8 mouse cellular contexts compared by ENCODE assay signal in genomic region chr16:23984760-23985466, GRCm38 (mm10). TPM values are rescaled to one million over a fixed set of nuclear protein-coding genes. Genes with fewer than 3 reads are reported as not detected.
DNase-seq lines count a peak whose midpoint lies in the region; ATAC-seq lines count a peak whose summit lies in the region.

No protein-coding gene starts in this region.

- H3K4me1 ChIP-seq in intestine, embryonic 14.5 days (replicated peaks; ENCODE audit: control insufficient read depth, insufficient read depth, low read length): peaks cover 32% of the 10 kb centered on the region
- H3K4me1 ChIP-seq in liver, embryonic 15.5 days (replicated peaks): peaks cover 36% of the 10 kb centered on the region

- ATAC-seq in intestine, embryonic 14.5 days (replicated peaks; ENCODE audit: low FRiP score, low TSS enrichment, low read depth): no peak
- 0 out of 2 replicates have a peak, but pooled peaks have one; percentile 11 for ATAC-seq in liver, embryonic 15.5 days (ENCODE audit: insufficient read depth)

- intact Hi-C loops in left cerebral cortex, postnatal 4 days (cut with DNase I): loop anchor here (2.0 to 10.0 kb wide), 5 partner anchors 830 to 1972 kb away; no protein-coding TSS in a partner anchor

- peaks cover 25% of the 10 kb centered on the region for H3K27me3 ChIP-seq in intestine, embryonic 14.5 days (replicated peaks; ENCODE audit: control insufficient read depth, insufficient read depth, low read length)
- peaks cover 100% of the 10 kb centered on the region for H3K27me3 ChIP-seq in liver, embryonic 15.5 days

- peak overlapping the region; percentile 41 for H3K4me3 ChIP-seq in intestine, embryonic 14.5 days (ENCODE audit: low read depth, low read length)
- peak overlapping the region; percentile 46 for H3K4me3 ChIP-seq in liver, embryonic 15.5 days (replicated peaks)

- 3% methylated on average over 22 of the region's 22 CpGs for WGBS in intestine, embryonic 14.5 days
- WGBS in liver, embryonic 15.5 days (ENCODE audit: insufficient replicate concordance): under 1% methylated on average over 22 of the region's 22 CpGs

- H3K9me3 ChIP-seq in intestine, embryonic 14.5 days (ENCODE audit: control insufficient read depth, low read length): no peaks in the 10 kb centered on the region
- no peaks in the 10 kb centered on the region for H3K9me3 ChIP-seq in liver, embryonic 15.5 days (replicated peaks)

- H3K27ac ChIP-seq in intestine, embryonic 14.5 days (ENCODE audit: low read depth): no peak overlapping the region
- peak overlapping the region; percentile 61 for H3K27ac ChIP-seq in liver, embryonic 15.5 days (replicated peaks)

- peak overlapping the region; percentile 42 for H3K9ac ChIP-seq in intestine, embryonic 14.5 days (ENCODE audit: low read length)
- H3K9ac ChIP-seq in liver, embryonic 15.5 days: peak overlapping the region; percentile 5; the same call in 1 of the 2 replicates

- H3K36me3 ChIP-seq in intestine, embryonic 14.5 days (ENCODE audit: control insufficient read depth, insufficient read depth, low read length): no peaks in the 10 kb centered on the region
- H3K36me3 ChIP-seq in liver, embryonic 15.5 days (replicated peaks): no peaks in the 10 kb centered on the region

- H3K4me2 ChIP-seq in intestine, embryonic 14.5 days (ENCODE audit: low read length): peak overlapping the region; percentile 94
- H3K4me2 ChIP-seq in liver, embryonic 15.5 days: peak overlapping the region; percentile 91

- DNase-seq in left cerebral cortex, postnatal 4 days: peak; percentile 24
- DNase-seq in left cerebral cortex, adult 8-10 months (ENCODE audit: low spot score in 2 of 2): no peak
- DNase-seq in cerebellum, adult 8-10 months: peak; percentile 61
- DNase-seq in gastrocnemius, postnatal 25 days: peak; percentile 44
- peak; percentile 79 for DNase-seq in intestine, embryonic 14.5 days (ENCODE audit: low spot score)
- DNase-seq in neural tube, embryonic 10.5 days (ENCODE audit: extremely low spot score, low spot score): peak; percentile 57
- DNase-seq in thymus, postnatal 25 days: peak; percentile 75

RNA-seq across cellular contexts. Expression of gene Gm37419, which starts 3.4 kb away (rescaled TPM):
- total RNA-seq in left cerebral cortex, postnatal 4 days (2021): not detected
- total RNA-seq in left cerebral cortex, adult 8-10 months (2022): not detected
- total RNA-seq in gastrocnemius, postnatal 25 days (2021): not detected
- polyA plus RNA-seq in intestine, embryonic 14.5 days (2014; fragmentation: Nextera tagmentation; extraction: Ambion mirVana): not detected in 2 replicates
- not detected in 2 replicates for polyA plus RNA-seq in liver, embryonic 15.5 days (2015; fragmentation: Nextera tagmentation; extraction: Ambion mirVana)

RNA-seq across cellular contexts. Expression of gene Bcl6, which starts 3.7 kb away (rescaled TPM):
- total RNA-seq in left cerebral cortex, postnatal 4 days (2021): 10 to 100 TPM; 21.0 to 22.4 TPM
- 10 to 100 TPM; 21.1 to 25.7 (median 24.3) TPM for total RNA-seq in left cerebral cortex, adult 8-10 months (2022)
- total RNA-seq in gastrocnemius, postnatal 25 days (2021): 10 to 100 TPM; 36.6 to 68.3 TPM
- polyA plus RNA-seq in intestine, embryonic 14.5 days (2014; fragmentation: Nextera tagmentation; extraction: Ambion mirVana): 0.49 and 0.95 TPM in 2 replicates
- polyA plus RNA-seq in liver, embryonic 15.5 days (2015; fragmentation: Nextera tagmentation; extraction: Ambion mirVana): 0.25 and 0.33 TPM in 2 replicates

RNA-seq across cellular contexts. Expression of gene Rtp2, which starts 52.7 kb away (rescaled TPM):
- total RNA-seq in left cerebral cortex, postnatal 4 days (2021): under 1 TPM in 1 of 2 experiments, not detected in 1; 0.36 TPM
- total RNA-seq in left cerebral cortex, adult 8-10 months (2022): under 1 TPM in 2 of 4 experiments, not detected in 2; 0.18 to 0.32 TPM
- total RNA-seq in gastrocnemius, postnatal 25 days (2021): not detected
- not detected in 2 replicates for polyA plus RNA-seq in intestine, embryonic 14.5 days (2014; fragmentation: Nextera tagmentation; extraction: Ambion mirVana)
- not detected in 2 replicates for polyA plus RNA-seq in liver, embryonic 15.5 days (2015; fragmentation: Nextera tagmentation; extraction: Ambion mirVana)

Comparison
In these comparisons a context has a peak if more than half of its experiments do, and no peak if none do; other contexts are left out.
1. DNase-seq: peak in left cerebral cortex, postnatal 4 days (single experiment), cerebellum, adult 8-10 months (single experiment), gastrocnemius, postnatal 25 days (single experiment), intestine, embryonic 14.5 days (single experiment), neural tube, embryonic 10.5 days (single experiment) and thymus, postnatal 25 days (single experiment); none in left cerebral cortex, adult 8-10 months (0 of 2).